ENCODE assay signal across 8 mouse cellular contexts in the genomic region with DNA sequence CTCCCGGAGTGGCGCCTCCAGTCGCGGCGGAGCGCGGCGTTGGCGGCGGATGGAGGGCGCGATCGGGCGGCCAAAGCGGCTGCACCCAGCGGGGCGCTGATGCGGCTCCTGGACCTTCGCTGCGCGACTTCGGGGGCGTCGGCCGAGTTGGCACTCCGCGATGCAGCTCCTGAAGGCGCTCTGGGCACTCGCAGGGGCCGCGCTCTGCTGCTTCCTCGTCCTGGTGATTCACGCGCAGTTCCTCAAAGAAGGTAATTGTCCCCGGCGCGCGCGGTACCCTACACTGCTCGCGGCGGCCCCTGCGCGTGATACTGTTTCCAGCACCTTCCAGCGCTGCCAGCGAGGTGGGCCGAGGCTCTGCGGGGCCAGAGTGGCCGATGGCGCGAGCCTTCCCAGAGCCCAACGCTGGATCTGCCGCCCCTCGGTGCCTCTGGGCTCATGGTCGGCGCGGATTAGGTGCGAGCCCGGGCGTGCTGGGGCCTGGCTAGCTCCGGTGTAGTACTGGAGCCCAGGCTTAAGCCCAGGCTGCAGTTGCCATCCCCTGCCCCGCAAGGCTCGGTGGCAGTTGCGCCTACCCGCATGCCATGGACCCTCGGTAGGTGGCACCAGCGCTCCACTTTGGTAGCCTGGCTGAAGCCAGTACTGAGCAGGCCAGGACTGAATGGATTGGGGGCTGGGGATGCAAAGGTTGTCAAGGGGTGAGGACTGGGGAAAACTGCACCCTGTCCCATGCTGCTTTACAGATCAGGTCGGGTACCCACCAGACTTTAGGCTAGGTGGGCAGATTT.
DNase-seq lines count a peak whose midpoint lies in the region; ATAC-seq and TF ChIP-seq lines count a peak whose summit lies in the region.

No protein-coding gene starts in this region.

- no peak overlapping the region for H3K9ac ChIP-seq in liver, embryonic 16.5 days (ENCODE audit: low read depth, low read length)

- peak overlapping the region; percentile 93 for H3K27ac ChIP-seq in layer of hippocampus, adult 2 months
- no peak overlapping the region for H3K27ac ChIP-seq in liver, embryonic 16.5 days (ENCODE audit: low read length)

- under 1% methylated on average over 53 of the region's 68 CpGs for WGBS in liver, embryonic 16.5 days (ENCODE audit: insufficient replicate concordance)

- no peaks in the 10 kb centered on the region for H3K4me1 ChIP-seq in liver, embryonic 16.5 days (ENCODE audit: control insufficient read depth, low read depth, low read length)

- peak; percentile 95 for TF ChIP-seq CTCF in layer of hippocampus, adult 2 months (conservative IDR thresholded peaks at IDR 0.05)

- H3K4me3 ChIP-seq in layer of hippocampus, adult 2 months: peak overlapping the region; percentile 78
- H3K4me3 ChIP-seq in liver, embryonic 16.5 days (ENCODE audit: low read depth, low read length): peak overlapping the region; percentile 33

- H3K27me3 ChIP-seq in liver, embryonic 16.5 days (ENCODE audit: control insufficient read depth, insufficient read depth, low read depth, low read length): peaks cover 48% of the 10 kb centered on the region

- H3K36me3 ChIP-seq in liver, embryonic 16.5 days (ENCODE audit: control insufficient read depth, insufficient read depth): no peaks in the 10 kb centered on the region

- ATAC-seq in liver, embryonic 16.5 days (ENCODE audit: low read depth): no peak

- peak overlapping the region; percentile 52 for H3K4me2 ChIP-seq in liver, embryonic 16.5 days (ENCODE audit: low read depth, low read length)

- H3K9me3 ChIP-seq in liver, embryonic 16.5 days (replicated peaks; ENCODE audit: control insufficient read depth, low read length): no peaks in the 10 kb centered on the region

- DNase-seq in ES-CJ7 (ENCODE audit: low read depth, low spot score): peak; percentile 80
- DNase-seq in cerebellum, adult 9-11 months: peak; percentile 91
- peak; percentile 71 to 97 for DNase-seq in frontal cortex, adult 2 months (ENCODE audit: extremely low spot score in 1 of 2, low spot score in 1 of 2)
- peak; percentile 91 for DNase-seq in heart, postnatal 4 days
- DNase-seq in layer of hippocampus, adult 2 months (ENCODE audit: low spot score in 2 of 2): peak; percentile 93 to 95
- peak; percentile 73 for DNase-seq in ovary, adult 18-20 months (ENCODE audit: low spot score)
- DNase-seq in urinary bladder, postnatal 4 days (ENCODE audit: low spot score in 2 of 2): peak; percentile 70 to 87
